Mouse (Mus musculus) erythroblast, adult 5-6 weeks (primary cell): ENCODE data around the gene Gimap7. TPM values are rescaled to one million over a fixed set of nuclear protein-coding genes. Genes with fewer than 3 reads are reported as not detected.

Experiments used
- ATAC-seq: replicated peaks from 2 replicates; pipeline ENCODE4 v1.8.0; 2016; ENCODE audit warnings: moderate number of reproducible peaks, mild to moderate bottlenecking, moderate TSS enrichment, inconsistent platforms; ENCODE audit not compliant: poor library complexity, low FRiP score, severe bottlenecking
- total RNA-seq, 2 experiments: library from RNA; stranded (forward) in 1 of 2; stranded (reverse) in 1 of 2; fragments of 150-400 nt in 1 of 2; fragments of 200-764, 138-1000 nt in 1 of 2; gene quantifications; 2 replicates each; pipeline versions ENCODE4 v1.2.3 to v1.2.4; 2015 to 2017; ENCODE audit warnings: low replicate concordance in 2 of 2

The Gimap7 gene
- total RNA-seq, 2 experiments from 2014 or later = not detected

- no peak for ATAC-seq
Measured at GRCm38 (mm10) chr6:48738961-48739779, 20.7 kb downstream of the Gimap7 start, which contains the start of gene Gimap1. Gene Gimap1 (plus strand): TSS chr6:48739054.

GRCm38 (mm10) chr6:48739780-48740055 is 21.3 kb downstream of the Gimap7 start:
- ATAC-seq = no peak

DNA sequence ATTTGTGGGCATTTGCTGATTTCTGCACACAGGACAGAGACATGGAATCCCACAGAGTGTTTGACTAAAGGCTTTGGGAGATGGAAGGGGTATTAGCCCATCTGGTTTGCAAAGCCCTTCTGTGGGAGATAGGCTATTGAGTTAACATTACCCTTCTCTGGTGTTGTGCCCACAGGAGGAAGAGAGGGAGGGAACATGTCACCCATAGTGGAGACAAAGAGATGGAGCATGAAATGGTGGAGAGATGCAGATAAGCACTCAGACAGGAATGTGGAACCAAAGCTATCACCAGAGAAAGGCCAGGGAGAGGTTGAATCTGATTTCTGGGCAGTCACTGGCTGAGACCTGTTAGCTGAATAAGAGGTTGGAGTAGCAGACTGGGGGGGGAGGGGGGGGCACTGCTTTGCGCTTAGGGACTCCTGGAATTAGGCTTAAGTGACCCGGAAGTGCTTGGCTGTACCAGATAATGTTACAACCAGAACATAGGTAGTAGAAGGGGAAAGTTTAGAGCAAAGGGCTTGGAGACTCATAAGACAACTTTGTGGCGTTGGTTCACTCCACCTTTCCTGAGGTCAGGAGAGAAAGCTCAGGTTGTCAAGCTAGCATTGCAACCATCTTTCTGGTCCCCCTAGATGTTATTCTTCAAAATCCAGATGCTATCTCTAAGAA is 22.2 kb downstream of the Gimap7 start:
- ATAC-seq = no peak

- no peak for ATAC-seq
Measured at GRCm38 (mm10) chr6:48741273-48741672, 22.9 kb downstream of the Gimap7 start.

DNA sequence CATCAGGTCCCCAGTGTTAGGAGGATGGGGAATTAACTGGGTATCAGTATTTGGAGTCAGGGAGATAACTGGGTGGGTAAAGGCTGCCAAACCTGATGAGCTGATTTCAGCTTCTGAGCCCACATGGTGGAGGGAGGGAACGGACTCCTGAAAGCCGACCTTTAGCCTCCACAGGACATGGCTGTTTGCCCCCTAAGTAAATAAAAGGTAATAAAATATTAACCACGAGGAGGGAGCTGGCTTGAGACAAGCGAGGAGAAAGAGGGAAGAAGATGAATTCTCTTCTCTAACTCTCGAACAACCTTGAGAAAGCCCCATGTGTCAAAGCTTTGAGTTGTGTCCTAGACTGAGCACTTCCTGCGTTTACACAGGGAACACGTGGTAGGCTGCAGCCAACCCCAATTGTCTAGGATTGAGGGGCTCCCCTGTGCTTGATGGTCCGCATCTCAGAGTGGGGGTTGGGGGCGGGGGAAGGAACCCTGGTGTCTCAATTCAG is 23.3 kb downstream of the Gimap7 start:
- no peak for ATAC-seq

- ATAC-seq = no peak
Measured at GRCm38 (mm10) chr6:48742422-48743351, 24.3 kb downstream of the Gimap7 start.

DNA sequence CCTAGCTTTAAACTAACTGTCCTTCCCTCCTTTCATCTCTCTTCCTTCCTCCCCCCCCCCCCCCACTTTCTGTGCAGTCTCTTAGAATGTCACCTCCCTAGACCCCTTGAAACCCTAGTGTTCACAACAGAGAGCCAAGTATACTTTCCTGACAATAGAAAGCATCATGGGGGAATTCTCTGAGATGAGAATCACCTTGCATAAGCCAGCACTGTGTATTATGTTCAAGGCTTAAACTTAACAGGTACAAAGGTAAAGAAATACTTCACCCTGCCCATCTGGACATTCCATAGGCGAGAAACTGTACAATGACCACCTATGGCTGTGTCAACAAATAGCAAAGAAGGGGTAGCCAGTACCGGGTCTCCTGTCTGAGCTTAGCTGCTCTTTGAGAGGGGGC is 27.1 kb downstream of the Gimap7 start:
- no peak for ATAC-seq

GRCm38 (mm10) chr6:48745959-48746889 is 27.8 kb downstream of the Gimap7 start, which contains the start of gene Gimap5:
Gene Gimap5 (plus strand): TSS chr6:48746197.
- no peak for ATAC-seq

- no peak for ATAC-seq
Measured at GRCm38 (mm10) chr6:48747091-48747966, 28.9 kb downstream of the Gimap7 start.

DNA sequence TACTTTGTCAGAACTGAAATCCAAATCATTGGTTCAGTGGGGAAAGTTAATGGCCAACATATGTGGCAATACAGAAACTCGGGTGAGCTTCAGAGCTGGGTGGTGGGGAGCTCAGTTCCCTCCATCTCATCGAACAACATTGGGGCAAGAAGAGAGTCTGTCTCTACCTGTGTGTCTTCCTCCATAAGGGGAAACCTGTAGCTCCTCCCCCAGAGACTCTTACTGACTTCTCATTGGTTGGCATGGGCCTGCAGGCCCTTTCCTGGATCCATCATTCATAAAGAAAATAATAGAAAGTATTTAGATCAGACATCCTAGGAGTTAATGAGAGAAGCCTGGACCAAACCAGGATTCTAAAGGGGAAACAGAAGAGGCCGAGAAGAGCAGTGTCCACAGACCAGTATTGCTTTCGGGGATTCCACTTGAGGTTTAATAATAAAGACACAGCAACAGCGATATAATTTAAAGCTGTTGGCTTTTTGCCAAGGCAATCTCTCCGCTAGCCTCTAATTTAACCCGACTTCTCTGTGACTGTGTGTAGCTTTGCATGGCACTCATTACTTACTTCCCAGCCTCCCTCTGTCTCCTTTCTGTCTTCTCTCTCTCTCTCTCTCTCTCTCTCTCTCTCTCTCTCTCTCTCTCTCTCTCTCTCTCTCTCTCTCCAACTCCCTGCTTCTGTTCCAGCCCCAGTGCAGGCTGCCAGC is 45.3 kb downstream of the Gimap7 start:
- ATAC-seq = no peak

DNA sequence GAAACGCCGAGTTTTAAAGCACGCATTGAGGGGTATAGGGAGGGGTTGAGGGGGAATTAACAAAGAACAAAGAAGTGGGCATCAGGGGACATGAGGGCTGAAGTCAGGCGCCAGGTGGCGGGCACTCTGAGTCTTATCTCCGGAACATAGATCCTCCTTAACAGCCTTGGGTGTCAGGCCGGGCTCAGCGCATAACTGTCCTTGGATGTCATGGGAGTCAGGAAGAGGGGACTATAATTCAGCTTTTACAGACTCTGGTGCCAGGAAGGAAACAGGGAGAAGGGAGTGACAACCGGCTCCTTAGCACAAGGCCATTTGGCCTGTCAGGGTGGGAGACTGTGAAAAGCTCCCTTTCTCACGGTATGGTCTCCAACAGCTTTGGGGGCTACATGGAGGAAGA is 46.1 kb downstream of the Gimap7 start:
- ATAC-seq = no peak

GRCm38 (mm10) chr6:48768178-48768869 is 49.9 kb downstream of the Gimap7 start:
- ATAC-seq = no peak

GRCm38 (mm10) chr6:48768933-48769332 is 50.5 kb downstream of the Gimap7 start:
- ATAC-seq = no peak

- no peak for ATAC-seq
Measured at GRCm38 (mm10) chr6:48770696-48771095, 52.3 kb downstream of the Gimap7 start, which contains the start of gene Gimap3. Gene Gimap3 (minus strand): TSS chr6:48770851.

DNA sequence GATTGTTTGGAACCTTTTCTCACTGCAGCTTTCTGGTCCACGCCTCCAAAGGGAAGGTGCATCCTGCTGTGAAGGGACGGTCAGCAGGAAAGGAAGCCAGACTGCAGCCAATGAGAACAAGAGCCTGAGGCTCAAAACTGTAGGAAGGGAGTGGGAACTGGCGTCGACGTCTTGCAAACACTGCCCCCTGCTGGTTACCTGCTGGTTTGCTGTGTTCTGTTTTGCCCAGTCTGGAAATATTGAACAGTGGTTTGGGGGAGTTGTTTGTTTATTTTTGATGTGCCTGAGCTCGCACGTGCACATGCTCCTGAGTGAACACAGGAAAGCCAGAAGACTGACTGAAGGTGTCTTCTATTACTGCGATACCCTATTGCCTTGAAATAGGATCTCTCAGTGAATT is 53.6 kb downstream of the Gimap7 start:
- no peak for ATAC-seq
